Mouse (Mus musculus): ENCODE measurements at regions not wholly inside any gene's neighbourhood (a gene's known extent, or its start where the extent isn't known, plus 50 kb on each side); places are given as distances from the start of the nearest gene placed in this dataset.

- 93% methylated on average over 15 of the region's 15 CpGs for WGBS
- Histone ChIP-seq H3K9me3 (ENCODE audit: control insufficient read depth, low read length) (no peaks in the 10 kb centered on the region), H3K4me2 (replicated peaks; ENCODE audit: low read depth) (no peak overlapping the region), H3K9ac (ENCODE audit: low read length) (no peak overlapping the region), H3K4me1 (replicated peaks; ENCODE audit: control insufficient read depth, insufficient read depth) (no peaks in the 10 kb centered on the region), H3K4me3 (ENCODE audit: low read depth, low read length) (no peak overlapping the region), H3K36me3 (ENCODE audit: control insufficient read depth, insufficient read depth, low read length) (no peaks in the 10 kb centered on the region), H3K27me3 (ENCODE audit: control insufficient read depth, insufficient read depth, low read length) (no peaks in the 10 kb centered on the region), H3K27ac (replicated peaks) (no peak overlapping the region)
- no peak for ATAC-seq (ENCODE audit: low FRiP score, low TSS enrichment)
- TF ChIP-seq EP300 (optimal IDR thresholded peaks at IDR 0.05) = no peak
- TF ChIP-seq CTCF (IDR thresholded peaks at IDR 0.05; ENCODE audit: low read depth) = no peak
- no peak for DNase-seq (ENCODE audit: low spot score)
These were observed 92.3 kb upstream of the Cpm start for GRCm38 (mm10) chr10:117536769-117537599.

- no peak overlapping the region for H3K4me3 ChIP-seq (ENCODE audit: low read depth, low read length)
- WGBS = 85% methylated on average over 4 of the region's 4 CpGs
- no peak overlapping the region for H3K9ac ChIP-seq (ENCODE audit: low read length)
- H3K9me3 ChIP-seq (ENCODE audit: control insufficient read depth, low read length) = no peaks in the 10 kb centered on the region
- H3K36me3 ChIP-seq (ENCODE audit: control insufficient read depth, insufficient read depth, low read length) = no peaks in the 10 kb centered on the region
- H3K27ac ChIP-seq (replicated peaks) = no peak overlapping the region
- TF ChIP-seq EP300 (optimal IDR thresholded peaks at IDR 0.05) (no peak), CTCF (IDR thresholded peaks at IDR 0.05; ENCODE audit: low read depth) (no peak)
- no peaks in the 10 kb centered on the region for H3K4me1 ChIP-seq (replicated peaks; ENCODE audit: control insufficient read depth, insufficient read depth)
- H3K4me2 ChIP-seq (replicated peaks; ENCODE audit: low read depth) = no peak overlapping the region
- ATAC-seq (ENCODE audit: low FRiP score, low TSS enrichment) = no peak
- DNase-seq (ENCODE audit: low spot score) = no peak
- H3K27me3 ChIP-seq (ENCODE audit: control insufficient read depth, insufficient read depth, low read length) = no peaks in the 10 kb centered on the region
These were observed 93.5 kb upstream of the Cpm start for GRCm38 (mm10) chr10:117535843-117536242.

GRCm38 (mm10) chr10:117534992-117535719 lies 94.1 kb upstream of the Cpm start:
- Histone ChIP-seq H3K9ac (ENCODE audit: low read length) (no peak overlapping the region), H3K27ac (replicated peaks) (no peak overlapping the region), H3K4me1 (replicated peaks; ENCODE audit: control insufficient read depth, insufficient read depth) (no peaks in the 10 kb centered on the region), H3K9me3 (ENCODE audit: control insufficient read depth, low read length) (no peaks in the 10 kb centered on the region), H3K4me2 (replicated peaks; ENCODE audit: low read depth) (no peak overlapping the region), H3K36me3 (ENCODE audit: control insufficient read depth, insufficient read depth, low read length) (no peaks in the 10 kb centered on the region), H3K4me3 (ENCODE audit: low read depth, low read length) (no peak overlapping the region), H3K27me3 (ENCODE audit: control insufficient read depth, insufficient read depth, low read length) (no peaks in the 10 kb centered on the region)
- ATAC-seq (ENCODE audit: low FRiP score, low TSS enrichment) (no peak), DNase-seq (ENCODE audit: low spot score) (no peak)
- WGBS = 79% methylated on average over 12 of the region's 12 CpGs
- TF ChIP-seq CTCF (IDR thresholded peaks at IDR 0.05; ENCODE audit: low read depth) = no peak
- no peak for TF ChIP-seq EP300 (optimal IDR thresholded peaks at IDR 0.05)

GRCm38 (mm10) chr10:117534478-117534877 lies 94.8 kb upstream of the Cpm start:
- Histone ChIP-seq H3K9ac (ENCODE audit: low read length) (no peak overlapping the region), H3K27me3 (ENCODE audit: control insufficient read depth, insufficient read depth, low read length) (no peaks in the 10 kb centered on the region), H3K9me3 (ENCODE audit: control insufficient read depth, low read length) (no peaks in the 10 kb centered on the region), H3K4me3 (ENCODE audit: low read depth, low read length) (no peak overlapping the region), H3K4me2 (replicated peaks; ENCODE audit: low read depth) (no peak overlapping the region), H3K27ac (replicated peaks) (no peak overlapping the region), H3K36me3 (ENCODE audit: control insufficient read depth, insufficient read depth, low read length) (no peaks in the 10 kb centered on the region), H3K4me1 (replicated peaks; ENCODE audit: control insufficient read depth, insufficient read depth) (no peaks in the 10 kb centered on the region)
- WGBS = 86% methylated on average over 4 of the region's 4 CpGs
- TF ChIP-seq EP300 (optimal IDR thresholded peaks at IDR 0.05) = no peak
- TF ChIP-seq CTCF (IDR thresholded peaks at IDR 0.05; ENCODE audit: low read depth) = no peak
- DNase-seq (ENCODE audit: low spot score) = no peak
- ATAC-seq (ENCODE audit: low FRiP score, low TSS enrichment) = no peak

- ATAC-seq (ENCODE audit: low FRiP score, low TSS enrichment) (no peak), DNase-seq (ENCODE audit: low spot score) (no peak)
- Histone ChIP-seq H3K9me3 (ENCODE audit: control insufficient read depth, low read length) (no peaks in the 10 kb centered on the region), H3K4me3 (ENCODE audit: low read depth, low read length) (no peak overlapping the region), H3K9ac (ENCODE audit: low read length) (no peak overlapping the region), H3K4me1 (replicated peaks; ENCODE audit: control insufficient read depth, insufficient read depth) (no peaks in the 10 kb centered on the region), H3K27me3 (ENCODE audit: control insufficient read depth, insufficient read depth, low read length) (no peaks in the 10 kb centered on the region), H3K27ac (replicated peaks) (no peak overlapping the region), H3K4me2 (replicated peaks; ENCODE audit: low read depth) (no peak overlapping the region), H3K36me3 (ENCODE audit: control insufficient read depth, insufficient read depth, low read length) (no peaks in the 10 kb centered on the region)
- TF ChIP-seq EP300 (optimal IDR thresholded peaks at IDR 0.05) = no peak
- TF ChIP-seq CTCF (IDR thresholded peaks at IDR 0.05; ENCODE audit: low read depth) = no peak
- 89% methylated on average over 8 of the region's 8 CpGs for WGBS
These were observed 95.5 kb upstream of the Cpm start for GRCm38 (mm10) chr10:117533541-117534386.
